Mouse (Mus musculus): ENCODE measurements around the gene Fbxl17.

The Fbxl17 gene

DNA sequence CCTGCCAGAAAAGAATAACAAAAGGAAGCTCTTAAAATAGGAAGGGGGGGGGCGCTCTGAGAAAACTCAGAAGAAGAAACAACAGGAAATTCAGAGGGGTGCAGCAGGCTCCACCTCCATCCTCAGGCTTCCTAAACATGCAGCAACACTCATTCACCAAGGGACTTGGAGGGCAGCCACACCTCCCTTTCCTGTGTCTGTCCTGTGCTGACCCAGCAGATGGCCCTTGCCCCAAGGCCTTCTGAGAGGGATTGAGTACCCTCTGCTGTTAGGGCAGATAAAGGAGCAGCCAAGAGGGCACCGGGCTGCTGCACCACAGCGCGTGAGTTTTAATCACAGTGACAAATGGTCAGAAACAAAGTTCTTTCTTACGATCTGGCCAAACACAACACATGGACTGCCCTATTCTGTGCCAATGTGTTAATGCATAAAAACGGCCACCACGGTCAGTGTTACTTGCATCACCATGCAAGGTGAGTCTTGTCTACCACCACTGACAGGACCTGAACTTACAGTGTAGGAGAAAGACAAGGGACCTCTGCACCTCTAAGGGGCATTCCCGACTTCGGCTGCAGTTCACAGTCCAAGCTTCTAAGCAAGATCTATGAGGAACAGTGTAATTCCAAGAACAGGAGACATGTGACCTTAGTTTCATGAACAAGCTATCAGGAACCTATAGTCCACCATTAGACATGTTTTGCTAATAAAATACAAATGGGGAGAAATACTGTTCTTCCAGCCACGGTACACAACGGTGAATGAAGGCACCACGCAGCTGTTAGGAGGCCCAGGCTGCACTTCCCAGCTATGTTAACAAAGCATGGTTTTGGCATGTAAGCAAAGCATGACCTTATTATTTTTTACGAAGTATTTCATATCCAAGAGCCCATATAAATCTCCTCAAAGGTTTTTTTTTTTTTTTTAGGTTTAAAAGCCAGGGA is 96.8 kb downstream of the Fbxl17 start:
- DNase-seq (ENCODE audit: low read depth, low spot score): no peak

GRCm38 (mm10) chr17:63402170-63402569 is 97.6 kb downstream of the Fbxl17 start:
- DNase-seq (ENCODE audit: low read depth, low spot score): no peak

- DNase-seq (ENCODE audit: low read depth, low spot score): no peak
These were observed 99.2 kb downstream of the Fbxl17 start for GRCm38 (mm10) chr17:63400640-63401039.

DNA sequence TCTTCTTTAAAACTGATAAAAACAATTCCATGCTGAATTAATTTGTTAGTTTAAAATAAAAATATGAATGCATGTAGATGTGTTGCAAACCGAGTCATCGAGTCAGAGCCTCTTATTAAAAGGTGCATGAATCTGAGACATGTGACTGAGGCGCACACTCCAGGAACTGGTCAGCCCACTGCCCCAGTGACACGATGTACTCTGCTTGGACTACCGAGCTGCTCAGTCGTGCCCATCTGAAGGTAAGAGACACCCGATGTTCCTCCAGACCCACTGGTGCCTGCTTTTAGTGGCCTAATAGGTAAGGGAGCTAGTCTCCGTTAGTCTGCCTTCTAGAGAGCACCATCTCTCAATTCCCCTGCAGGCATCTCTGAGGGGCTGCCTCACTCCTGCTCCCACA is 100.0 kb downstream of the Fbxl17 start:
- no peak for DNase-seq (ENCODE audit: low read depth, low spot score)

DNA sequence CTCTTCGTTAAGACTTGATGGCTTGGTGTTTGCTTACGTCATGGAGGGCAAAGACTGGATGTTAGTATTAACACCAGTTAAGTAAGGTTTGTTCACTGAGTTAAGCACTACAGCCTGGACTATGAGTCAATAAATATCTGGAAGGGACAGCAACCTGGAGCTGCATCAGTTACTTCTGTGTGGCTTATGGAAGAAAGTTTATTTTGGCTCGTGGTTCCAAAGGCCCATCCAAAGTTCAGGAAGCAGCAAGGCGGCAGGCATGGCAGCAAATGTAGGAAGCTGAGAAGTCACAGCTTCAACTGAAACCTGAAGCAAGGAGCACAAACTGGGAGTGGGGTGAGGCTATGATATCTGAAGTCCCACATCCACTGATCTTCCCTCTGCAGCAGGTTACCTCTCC is 108.3 kb downstream of the Fbxl17 start:
- no peak for DNase-seq (ENCODE audit: low read depth, low spot score)

DNA sequence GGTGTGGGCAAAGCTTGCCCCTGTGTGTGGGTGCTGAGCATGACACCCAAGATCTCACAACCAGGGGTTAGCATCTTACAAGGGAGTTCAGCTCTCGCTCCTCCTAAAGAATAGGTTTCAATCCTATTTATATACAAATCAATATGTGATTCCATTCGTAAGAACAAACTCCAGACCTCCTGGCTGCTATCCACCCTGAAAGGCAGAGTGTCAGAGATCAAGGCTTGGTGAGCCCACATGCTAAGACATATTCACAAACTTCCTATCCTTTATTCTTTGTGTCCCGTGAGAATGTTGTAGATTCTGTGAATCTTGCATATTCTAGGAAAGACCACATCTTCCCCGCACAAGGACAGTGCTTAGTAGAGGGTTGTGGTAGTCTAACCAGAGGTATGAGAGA is 108.9 kb downstream of the Fbxl17 start:
- DNase-seq (ENCODE audit: low read depth, low spot score): no peak

- no peak for DNase-seq (ENCODE audit: low read depth, low spot score)
These were observed 128.8 kb downstream of the Fbxl17 start for GRCm38 (mm10) chr17:63370977-63371376.

- no peak for DNase-seq (ENCODE audit: low read depth, low spot score)
These were observed 130.0 kb downstream of the Fbxl17 start for GRCm38 (mm10) chr17:63369631-63370310.

DNA sequence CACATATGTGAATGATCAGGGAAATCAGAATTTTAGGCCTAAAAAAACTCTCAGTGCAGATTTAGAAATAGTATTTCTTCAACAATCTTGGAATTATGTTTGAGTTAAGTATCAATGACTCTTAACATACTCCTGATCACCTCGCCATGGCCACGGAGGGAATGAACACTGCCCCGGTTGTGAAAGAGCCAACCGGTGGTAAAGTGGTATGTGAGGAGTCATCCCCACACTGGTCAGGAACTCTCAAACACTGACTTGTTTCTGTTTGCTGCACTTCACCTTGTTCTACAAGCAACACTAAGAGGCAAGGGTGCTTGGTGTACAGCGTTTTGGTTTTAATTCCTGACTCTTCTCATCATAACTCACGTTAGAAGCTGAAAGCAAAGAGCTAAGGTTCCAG is 132.3 kb downstream of the Fbxl17 start:
- DNase-seq (ENCODE audit: low read depth, low spot score): no peak

DNA sequence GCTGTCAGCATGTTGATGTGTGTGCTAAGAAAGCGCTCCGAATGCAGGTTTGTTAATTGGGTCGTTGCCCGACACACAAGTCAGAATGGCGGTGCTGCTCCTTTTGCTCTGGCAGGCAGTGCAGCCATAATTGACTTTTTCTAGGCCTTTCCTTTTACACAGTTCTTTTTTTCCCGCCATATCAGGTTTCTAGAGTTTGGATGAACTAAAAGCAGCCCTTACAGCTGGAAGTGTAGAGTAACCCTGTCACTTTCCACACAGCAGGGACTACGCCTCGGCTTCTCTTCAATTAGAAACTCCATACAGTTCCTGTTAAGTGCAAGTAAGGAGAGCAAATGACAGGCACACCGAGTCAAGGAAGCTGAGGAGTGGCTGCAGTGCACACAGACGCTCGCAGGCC is 133.8 kb downstream of the Fbxl17 start:
- DNase-seq (ENCODE audit: low read depth, low spot score): no peak

- DNase-seq (ENCODE audit: low read depth, low spot score): no peak
These were observed 135.2 kb downstream of the Fbxl17 start for GRCm38 (mm10) chr17:63364605-63365004.

GRCm38 (mm10) chr17:63362196-63362595 is 137.6 kb downstream of the Fbxl17 start:
- DNase-seq (ENCODE audit: low read depth, low spot score): no peak

DNA sequence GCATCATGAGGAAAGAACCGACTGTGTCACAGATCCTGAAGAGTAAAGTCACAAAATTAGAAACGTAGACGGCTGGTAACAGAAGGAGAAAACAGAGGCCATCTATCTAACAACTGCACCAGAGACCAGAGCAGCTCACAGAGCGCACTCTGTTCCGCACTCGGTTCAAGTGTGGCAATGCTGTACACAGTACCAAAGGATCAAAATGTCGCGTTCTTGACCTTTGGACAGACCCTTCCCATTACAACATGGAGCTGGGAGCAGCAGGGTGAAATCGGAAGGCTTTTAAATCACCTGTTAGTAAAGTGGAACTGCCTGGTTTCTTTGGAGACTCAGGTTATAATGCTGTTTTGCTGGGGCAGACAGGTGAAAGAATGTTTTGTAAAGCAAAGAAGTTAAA is 138.1 kb downstream of the Fbxl17 start:
- no peak for DNase-seq (ENCODE audit: low read depth, low spot score)

DNA sequence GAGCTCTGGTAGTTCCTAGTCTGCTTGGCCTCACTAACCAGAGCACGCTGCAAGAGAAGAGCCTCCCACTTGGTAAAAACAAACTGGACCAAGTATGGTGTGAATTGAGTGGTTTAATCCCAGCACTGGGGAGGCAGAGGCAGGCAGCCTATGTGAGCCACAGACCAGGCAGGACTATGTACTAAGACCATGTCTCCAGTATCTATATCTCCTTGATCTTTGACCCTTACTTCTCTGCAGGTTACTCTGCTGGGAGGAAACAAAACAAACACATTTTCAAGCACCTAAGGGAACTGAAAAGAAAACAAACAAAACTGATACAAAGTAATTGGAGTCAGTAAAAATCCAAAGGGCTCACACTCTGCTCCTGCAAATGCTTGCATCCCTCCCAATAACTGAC is 141.0 kb downstream of the Fbxl17 start:
- DNase-seq (ENCODE audit: low read depth, low spot score): no peak

- DNase-seq (ENCODE audit: low read depth, low spot score): no peak
These were observed 143.6 kb downstream of the Fbxl17 start for GRCm38 (mm10) chr17:63356202-63356601.

- no peak for DNase-seq (ENCODE audit: low read depth, low spot score)
These were observed 147.1 kb downstream of the Fbxl17 start for GRCm38 (mm10) chr17:63352634-63353195.

DNA sequence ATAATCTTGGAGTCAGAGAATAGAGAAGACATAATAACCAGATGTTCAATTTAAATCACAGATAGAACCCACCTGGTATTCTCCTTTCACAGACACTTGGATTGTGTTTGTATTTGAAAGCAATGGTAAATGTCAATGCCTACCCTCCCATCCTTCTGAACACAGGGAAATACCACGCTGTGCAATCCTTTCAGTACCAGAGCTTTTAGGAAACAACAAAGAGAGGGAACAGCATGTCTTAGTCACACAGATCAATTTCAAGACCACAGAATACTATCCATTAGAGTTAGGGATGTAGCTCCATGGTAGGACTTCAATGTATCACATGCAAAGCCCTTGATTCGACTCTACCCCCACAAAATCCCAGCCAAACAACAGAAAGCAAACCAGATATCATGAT is 148.1 kb downstream of the Fbxl17 start:
- no peak for DNase-seq (ENCODE audit: low read depth, low spot score)

DNA sequence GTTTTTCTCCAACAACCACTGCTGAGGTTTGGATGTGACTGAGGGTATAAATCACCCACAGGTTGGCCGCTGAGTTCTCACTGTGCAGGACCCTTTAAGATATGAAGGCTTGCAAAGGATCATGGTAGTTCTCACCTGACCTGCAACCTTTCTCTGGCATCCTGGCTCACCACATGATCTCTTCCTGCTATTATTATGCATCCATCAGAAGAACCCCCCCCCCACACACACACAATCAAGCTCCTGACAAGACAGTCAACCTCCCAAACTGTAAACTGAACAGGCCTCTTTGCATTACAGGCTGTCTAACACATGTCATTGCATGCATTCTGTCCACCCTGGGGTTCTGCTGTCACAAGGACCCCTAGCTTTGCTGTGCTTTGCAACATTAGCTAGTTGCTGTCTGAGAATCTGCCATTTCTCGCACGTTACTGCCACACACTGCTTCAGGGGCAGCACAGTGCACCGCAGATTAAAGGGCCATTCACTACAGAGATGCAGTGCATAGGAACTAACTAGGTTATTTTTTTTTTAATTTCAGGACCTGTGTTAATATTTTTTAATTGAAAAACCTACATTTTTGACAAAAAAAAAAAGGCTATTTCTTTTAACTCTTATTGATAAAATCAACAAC is 148.8 kb downstream of the Fbxl17 start:
- DNase-seq (ENCODE audit: low read depth, low spot score): no peak

- DNase-seq (ENCODE audit: low read depth, low spot score): no peak
These were observed 155.7 kb downstream of the Fbxl17 start for GRCm38 (mm10) chr17:63344101-63344500.

- no peak for DNase-seq (ENCODE audit: low read depth, low spot score)
These were observed 156.7 kb downstream of the Fbxl17 start for GRCm38 (mm10) chr17:63343076-63343475.

DNA sequence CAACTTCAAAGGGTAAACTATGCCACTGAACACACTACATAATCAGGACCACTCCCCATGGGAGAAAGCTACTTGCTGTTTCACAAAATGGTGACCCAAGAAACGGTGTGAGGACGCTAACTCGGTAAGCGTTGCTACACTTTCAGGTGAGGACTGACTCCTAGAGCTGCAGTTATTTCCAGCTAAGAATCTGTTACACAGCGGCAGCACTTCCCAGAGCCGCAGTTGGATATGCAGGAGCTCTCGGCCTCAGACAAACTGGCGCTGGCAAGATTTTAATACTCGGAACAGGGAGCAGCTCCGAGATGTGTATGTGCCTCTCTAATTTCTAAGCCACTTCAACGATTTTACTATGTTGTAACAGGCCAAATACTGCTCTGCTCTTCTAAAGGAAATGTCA is 157.4 kb downstream of the Fbxl17 start:
- DNase-seq (ENCODE audit: low read depth, low spot score): no peak

DNA sequence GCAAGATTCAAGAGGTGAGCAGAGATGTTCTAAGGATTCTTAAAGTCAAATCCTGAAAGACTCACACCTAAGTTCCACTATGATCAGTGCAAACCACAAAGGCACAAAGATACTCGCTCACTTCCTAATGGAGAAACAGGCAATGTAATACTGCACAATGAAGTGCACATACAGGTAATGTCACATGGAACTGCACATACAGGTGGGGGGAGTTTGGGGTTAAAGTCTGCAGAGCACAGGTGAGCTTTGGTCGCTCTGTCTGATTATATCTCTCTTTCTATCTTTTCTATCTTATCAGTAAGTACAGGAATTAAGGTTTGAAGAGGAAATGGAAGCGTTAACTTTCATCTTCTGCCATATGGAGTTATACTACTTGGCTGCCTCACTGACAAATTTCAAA is 158.6 kb downstream of the Fbxl17 start:
- no peak for DNase-seq (ENCODE audit: low read depth, low spot score)
